26 mouse cellular contexts compared by ENCODE assay signal in genomic region chr12:98757636-98758035, GRCm38 (mm10). TPM values are rescaled to one million over a fixed set of nuclear protein-coding genes. Genes with fewer than 3 reads are reported as not detected.
A peak's percentile ranks its signal among the peaks of the same experiment; 100 is the strongest.
DNase-seq lines count a peak whose midpoint lies in the region; ATAC-seq and TF ChIP-seq lines count a peak whose summit lies in the region.
"Had no signal": no experiment of that assay in that cellular context is flagged by ENCODE, and none has a peak within 500 bp of the region (broad histone marks: within the 10 kb centered on the region; RNA-seq: fewer than 3 reads in every experiment).

No protein-coding gene starts in this region.

- no peak overlapping the region for H3K4me2 ChIP-seq in intestine, postnatal 0 days (replicated peaks; ENCODE audit: low read depth)
- no peak overlapping the region for H3K4me2 ChIP-seq in intestine, embryonic 15.5 days (replicated peaks)
- H3K4me2 ChIP-seq: heart, embryonic 15.5 days; hindbrain, embryonic 12.5 days; limb, embryonic 13.5 days; liver, embryonic 12.5 days; midbrain, embryonic 15.5 days; neural tube, embryonic 12.5 days had no signal

- no peaks in the 10 kb centered on the region for H3K4me1 ChIP-seq in intestine, postnatal 0 days (replicated peaks; ENCODE audit: control insufficient read depth, insufficient read depth, low read length)
- no peaks in the 10 kb centered on the region for H3K4me1 ChIP-seq in intestine, embryonic 15.5 days (replicated peaks)
- H3K4me1 ChIP-seq: embryonic facial prominence, embryonic 10.5 days; forebrain, embryonic 10.5 days; heart, embryonic 15.5 days; hindbrain, embryonic 12.5 days; limb, embryonic 13.5 days; liver, embryonic 12.5 days; midbrain, embryonic 15.5 days; neural tube, embryonic 12.5 days had no signal

- CTCF ChIA-PET in Patski (lab: Charles Lee) = no interaction called here

- H3K9ac ChIP-seq in intestine, postnatal 0 days (ENCODE audit: low read depth, low read length) = no peak overlapping the region
- H3K9ac ChIP-seq in intestine, embryonic 15.5 days = no peak overlapping the region
- H3K9ac ChIP-seq: heart, embryonic 15.5 days; hindbrain, embryonic 12.5 days; limb, embryonic 13.5 days; liver, embryonic 12.5 days; midbrain, embryonic 15.5 days; neural tube, embryonic 12.5 days had no signal

- no peaks in the 10 kb centered on the region for H3K9me3 ChIP-seq in intestine, postnatal 0 days (ENCODE audit: control insufficient read depth)
- no peaks in the 10 kb centered on the region for H3K9me3 ChIP-seq in intestine, embryonic 15.5 days
- H3K9me3 ChIP-seq: embryonic facial prominence, embryonic 10.5 days; forebrain, embryonic 10.5 days; heart, embryonic 15.5 days; hindbrain, embryonic 12.5 days; limb, embryonic 13.5 days; liver, embryonic 12.5 days; midbrain, embryonic 15.5 days; neural tube, embryonic 12.5 days had no signal

- in situ Hi-C loops in Patski (cut with MboI; ENCODE audit: low pct_unique_long_range_greater_than_20kb) = no loop called here

- ATAC-seq in intestine, postnatal 0 days = no peak
- ATAC-seq in intestine, embryonic 15.5 days = no peak
- no peak for ATAC-seq in Patski
- ATAC-seq: forebrain, embryonic 16.5 days; liver, embryonic 12.5 days; midbrain, embryonic 15.5 days had no signal

- POLR2A ChIA-PET in Patski (lab: Charles Lee) = no interaction called here

- no peak overlapping the region for H3K4me3 ChIP-seq in intestine, postnatal 0 days (ENCODE audit: low read depth, low read length)
- no peak overlapping the region for H3K4me3 ChIP-seq in intestine, embryonic 15.5 days (replicated peaks)
- H3K4me3 ChIP-seq: embryonic facial prominence, embryonic 10.5 days; forebrain, embryonic 10.5 days; heart, embryonic 15.5 days; hindbrain, embryonic 12.5 days; limb, embryonic 13.5 days; liver, embryonic 12.5 days; midbrain, embryonic 15.5 days; neural tube, embryonic 12.5 days had no signal

- peak; percentile 36 for TF ChIP-seq CTCF in intestine, postnatal 0 days (IDR thresholded peaks at IDR 0.05; ENCODE audit: low read depth)
- peak; percentile 44 for TF ChIP-seq CTCF in Patski (IDR thresholded peaks at IDR 0.05)

- 86% methylated on average over 6 of the region's 6 CpGs for WGBS in intestine, postnatal 0 days
- 90% methylated on average over 6 of the region's 6 CpGs for WGBS in intestine, embryonic 15.5 days

- intact Hi-C loops in gastrocnemius, postnatal 14 days (cut with DNase I; ENCODE audit: low total_unique reads) = no loop called here

- no peak overlapping the region for H3K27ac ChIP-seq in intestine, postnatal 0 days (ENCODE audit: low read depth, low read length)
- no peak overlapping the region for H3K27ac ChIP-seq in intestine, embryonic 15.5 days
- H3K27ac ChIP-seq: embryonic facial prominence, embryonic 10.5 days; forebrain, embryonic 10.5 days; heart, embryonic 15.5 days; hindbrain, embryonic 12.5 days; limb, embryonic 13.5 days; liver, embryonic 12.5 days; midbrain, embryonic 15.5 days; neural tube, embryonic 12.5 days had no signal

- no peaks in the 10 kb centered on the region for H3K27me3 ChIP-seq in intestine, postnatal 0 days (replicated peaks; ENCODE audit: control insufficient read depth, insufficient read depth, low read length)
- H3K27me3 ChIP-seq in intestine, embryonic 15.5 days (replicated peaks) = no peaks in the 10 kb centered on the region
- H3K27me3 ChIP-seq in Patski = no peaks in the 10 kb centered on the region
- H3K27me3 ChIP-seq: heart, embryonic 15.5 days; hindbrain, embryonic 12.5 days; limb, embryonic 13.5 days; liver, embryonic 12.5 days; midbrain, embryonic 15.5 days; neural tube, embryonic 12.5 days had no signal

- H3K36me3 ChIP-seq in intestine, postnatal 0 days (ENCODE audit: control insufficient read depth, insufficient read depth) = peaks cover 45% of the 10 kb centered on the region
- peaks cover 6% of the 10 kb centered on the region; the same call in 1 of the 2 replicates for H3K36me3 ChIP-seq in intestine, embryonic 15.5 days

- DNase-seq in gastrocnemius, postnatal 14 days = peak; percentile 16
- DNase-seq in gastrocnemius, postnatal 10 days = no peak
- DNase-seq in 3134 (ENCODE audit: extremely low read depth, insufficient read length, low spot score) = peak; percentile 19
- DNase-seq in Patski (ENCODE audit: low read depth, low spot score) = no peak
- no peak for DNase-seq in right cerebral cortex, postnatal 4 days
- DNase-seq: adrenal gland, postnatal 25 days; cerebellum, adult 11 months; cerebellum, postnatal 10 days; heart, adult 18-20 months; kidney, adult 9 months; kidney, postnatal 36 days; lung, adult 18-20 months; lung, postnatal 4 days; right cerebral cortex, postnatal 14 days; spleen, adult 18-20 months had no signal

RNA-seq across cellular contexts. Expression of gene Zc3h14, which starts 10.9 kb away (rescaled TPM):
- 10 to 100 TPM; 39.7 to 41.8 TPM for total RNA-seq in gastrocnemius, postnatal 14 days (2021)
- 10 to 100 TPM; 51.8 to 55.9 TPM for total RNA-seq in gastrocnemius, postnatal 10 days (2021)
- polyA plus RNA-seq in intestine, postnatal 0 days (2015; fragmentation: Nextera tagmentation; extraction: Ambion mirVana) = 34.1 and 37.9 TPM in 2 replicates
- 86.2 and 98.3 TPM in 2 replicates for polyA plus RNA-seq in intestine, embryonic 15.5 days (2015; fragmentation: Nextera tagmentation; extraction: Ambion mirVana)
- 127 TPM for polyA plus RNA-seq in Patski (2021)

RNA-seq across cellular contexts. Expression of gene Ptpn21, which starts 20.4 kb away (rescaled TPM):
- 10 to 100 TPM; 20.4 to 28.1 TPM for total RNA-seq in gastrocnemius, postnatal 14 days (2021)
- total RNA-seq in gastrocnemius, postnatal 10 days (2021) = 10 to 100 TPM; 33.5 to 39.8 TPM
- 4.3 and 4.7 TPM in 2 replicates for polyA plus RNA-seq in intestine, postnatal 0 days (2015; fragmentation: Nextera tagmentation; extraction: Ambion mirVana)
- 7.7 TPM in 2 replicates for polyA plus RNA-seq in intestine, embryonic 15.5 days (2015; fragmentation: Nextera tagmentation; extraction: Ambion mirVana)
- polyA plus RNA-seq in Patski (2021) = 28.2 TPM

Comparison
In these comparisons a context has a peak if more than half of its experiments do, and no peak if none do; other contexts are left out.
1. DNase-seq: peak in gastrocnemius, postnatal 14 days (single experiment) and 3134 (single experiment); none in gastrocnemius, postnatal 10 days (single experiment), Patski (single experiment) and right cerebral cortex, postnatal 4 days (single experiment).